Mouse (Mus musculus) spleen, adult 2 months (tissue): ENCODE results near the gene Rnf32.

ENCODE experiments used
- CTCF ChIP-seq: fragments of 200-500 bp; IDR thresholded peaks from 2 replicates; pipeline ENCODE4 v1.5.1; 2011; ENCODE audit warnings: mild to moderate bottlenecking, inconsistent platforms; ENCODE audit not compliant: insufficient read depth, insufficient read length, insufficient replicate concordance; ENCODE audit errors: extremely low read depth
- POLR2A ChIP-seq: fragments of 200-500 bp; IDR thresholded peaks from 2 replicates; pipeline ENCODE4 v1.6.1; 2011; ENCODE audit warnings: low read depth, low read length, inconsistent platforms

DNA sequence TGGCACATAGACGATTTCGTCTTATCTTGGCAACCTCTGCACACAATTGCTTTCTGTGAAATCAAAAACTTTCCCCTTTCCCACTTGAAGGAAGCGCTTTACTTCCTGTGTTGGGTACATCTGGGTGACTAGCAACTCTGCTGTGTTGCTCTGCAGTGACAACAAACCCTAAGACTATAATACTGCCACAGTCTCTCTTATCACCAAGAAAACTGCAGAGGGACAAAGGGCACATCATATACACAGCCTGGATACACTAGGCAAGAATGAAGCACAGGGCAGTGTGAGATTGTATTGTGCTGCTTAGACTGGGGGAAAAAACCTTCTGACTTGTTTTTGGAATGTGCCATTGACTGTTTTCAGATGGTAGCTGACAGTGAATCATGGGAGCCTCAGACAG is 4.1 kb downstream of the Rnf32 start:
- TF ChIP-seq CTCF (no peak), POLR2A (no peak)
